Mouse (Mus musculus): Measurements from ENCODE around the gene Ntrk2.

Ntrk2 gene

DNA sequence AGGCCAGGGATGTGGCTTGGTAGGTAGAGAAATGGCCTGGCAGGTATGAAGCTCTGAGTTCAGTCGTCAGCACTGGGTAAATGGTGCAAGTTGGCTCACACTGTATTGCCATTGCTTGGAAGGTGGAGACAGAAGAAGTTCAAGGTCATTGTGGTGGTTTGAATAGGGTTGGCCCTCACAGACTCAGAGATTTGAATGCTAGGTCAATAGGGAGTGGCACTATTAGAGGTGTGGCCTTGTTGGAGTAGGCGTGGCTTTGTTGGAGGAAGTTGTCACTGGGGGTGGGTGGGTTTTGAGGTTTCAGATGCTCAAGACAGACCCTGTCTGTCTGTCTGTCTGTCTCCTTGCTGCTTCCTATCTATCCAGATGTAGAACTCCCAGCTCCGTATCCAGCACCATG is 159.5 kb downstream of the Ntrk2 start:
- in situ Hi-C loops (cut with MseI, MboI) = no loop called here

DNA sequence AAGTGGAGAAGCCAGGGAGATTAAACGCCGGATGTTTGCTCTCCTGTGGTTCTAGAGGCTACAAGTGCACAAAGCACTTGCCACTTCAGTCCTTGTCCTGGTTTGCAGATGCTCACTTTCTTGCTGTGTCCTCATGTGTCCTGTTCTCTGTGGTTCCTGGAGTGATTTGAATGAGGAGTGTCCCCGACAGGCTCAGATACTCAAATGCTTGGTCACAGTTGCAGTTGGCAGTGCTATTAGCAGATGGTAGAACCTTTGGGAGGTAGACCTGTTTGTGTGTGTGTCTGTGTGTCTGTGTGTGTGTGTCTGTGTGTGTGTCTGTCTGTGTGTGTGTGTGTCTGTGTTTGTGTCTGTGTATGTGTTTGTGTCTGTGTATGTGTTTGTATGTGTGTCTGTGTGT is 160.1 kb downstream of the Ntrk2 start:
- in situ Hi-C loops (cut with MseI, MboI) = no loop called here

DNA sequence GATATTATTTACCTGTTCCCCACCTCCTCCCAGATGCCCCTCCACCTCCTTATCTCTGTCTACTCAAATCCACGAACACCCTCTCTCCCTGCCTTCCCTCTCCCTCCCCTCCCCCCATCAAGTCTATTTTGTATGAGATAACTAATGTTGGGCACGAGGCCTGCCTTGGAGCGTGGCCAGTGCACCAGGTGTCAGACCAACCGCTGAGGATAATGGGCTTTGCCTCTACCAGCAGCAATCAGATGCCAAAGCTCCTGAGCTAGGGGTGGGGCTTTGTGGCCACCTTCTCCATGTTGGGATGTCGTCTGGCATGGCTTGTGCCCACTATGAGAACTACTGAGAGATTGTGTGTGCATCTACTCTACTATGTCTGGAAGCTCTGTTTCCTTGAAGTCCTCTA is 161.8 kb downstream of the Ntrk2 start:
- in situ Hi-C loops (cut with MseI, MboI) = no loop called here

- in situ Hi-C loops (cut with MseI, MboI) = no loop called here
Measured at GRCm38 (mm10) chr13:58971449-58971903, 165.1 kb downstream of the Ntrk2 start.

DNA sequence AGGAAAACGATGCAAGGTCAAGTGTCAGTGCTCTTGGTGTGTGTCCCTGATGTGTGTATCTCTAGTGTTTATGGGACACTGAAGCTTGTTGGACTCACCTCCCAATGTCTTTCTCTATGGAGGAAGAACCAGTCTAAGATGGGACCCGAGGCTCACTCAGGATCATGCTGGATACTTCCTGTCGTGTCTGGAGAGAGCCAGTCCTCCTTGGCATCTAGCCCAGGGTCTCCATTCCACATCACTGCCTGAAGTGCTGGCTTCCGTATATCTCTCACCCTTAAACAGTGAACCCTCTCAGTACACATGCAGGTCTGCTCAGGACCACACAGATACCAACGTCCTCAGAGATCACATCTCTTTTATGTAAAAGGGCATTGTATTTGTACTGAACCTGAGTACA is 166.1 kb downstream of the Ntrk2 start:
- in situ Hi-C loops (cut with MseI, MboI) = no loop called here

- in situ Hi-C loops (cut with MseI, MboI) = no loop called here
Measured at GRCm38 (mm10) chr13:58996447-58996846, 190.1 kb downstream of the Ntrk2 start.

DNA sequence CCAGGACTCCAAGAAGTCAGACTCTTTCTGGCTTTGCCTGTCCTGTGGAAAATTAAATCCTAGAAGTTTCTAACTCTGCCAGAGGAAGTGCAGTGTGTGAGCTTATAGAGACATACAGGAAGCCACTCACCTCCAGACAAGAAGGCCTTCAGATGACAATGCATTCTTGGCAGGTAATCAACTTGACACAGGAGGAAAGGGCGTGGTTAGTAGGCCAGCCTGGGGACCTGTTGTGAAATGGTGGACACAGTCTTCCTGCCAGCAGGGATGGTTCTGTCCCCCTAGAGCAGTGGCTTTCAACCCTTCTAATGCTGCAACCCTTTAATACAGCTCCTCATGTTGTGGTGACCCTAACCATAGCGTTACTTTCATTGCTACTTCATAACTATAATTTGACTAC is 191.4 kb downstream of the Ntrk2 start:
- in situ Hi-C loops (cut with MseI, MboI) = no loop called here

GRCm38 (mm10) chr13:58999373-59000053 is 193.1 kb downstream of the Ntrk2 start:
- in situ Hi-C loops (cut with MseI, MboI) = no loop called here

DNA sequence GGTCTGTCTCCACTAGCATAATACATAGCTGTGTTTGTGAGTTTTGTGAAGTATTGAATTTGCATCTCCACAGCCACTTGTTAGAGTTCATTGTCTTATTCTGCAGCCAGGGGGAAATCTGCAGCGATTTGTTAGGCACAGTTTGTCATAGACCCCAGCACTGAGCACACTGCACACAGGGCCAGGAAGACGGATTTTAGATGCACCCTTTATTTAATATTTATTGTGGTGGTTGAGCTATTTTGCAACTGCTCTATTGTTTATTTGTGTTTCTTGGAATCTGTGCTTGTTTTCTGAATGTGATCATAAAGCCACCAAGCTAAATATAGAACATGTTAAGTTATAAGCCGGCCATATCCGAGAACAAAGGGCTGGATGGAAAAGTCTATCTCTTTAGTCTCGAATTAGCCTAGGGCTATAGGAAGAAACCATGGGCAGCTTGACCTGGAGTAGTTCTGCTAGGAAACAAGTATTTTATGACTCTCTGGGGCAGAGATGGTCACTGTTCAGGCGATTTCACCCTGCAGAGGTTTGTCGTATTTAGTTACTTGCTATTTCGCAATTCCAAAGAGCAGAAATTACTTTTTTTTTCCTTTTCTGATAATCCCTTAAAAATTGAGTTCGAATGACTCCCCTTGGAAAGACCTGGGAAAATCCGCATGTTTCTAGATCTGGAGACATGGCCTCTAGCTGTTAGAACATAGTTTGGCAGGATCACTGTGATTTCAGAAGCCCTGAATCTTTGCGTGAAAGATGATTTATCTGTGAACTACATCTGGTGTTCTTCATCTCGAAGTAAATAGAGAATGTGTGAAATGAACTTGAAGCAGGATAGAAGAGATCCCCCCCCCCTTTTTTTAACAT is 196.8 kb downstream of the Ntrk2 start:
- in situ Hi-C loops (cut with MseI, MboI) = no loop called here

DNA sequence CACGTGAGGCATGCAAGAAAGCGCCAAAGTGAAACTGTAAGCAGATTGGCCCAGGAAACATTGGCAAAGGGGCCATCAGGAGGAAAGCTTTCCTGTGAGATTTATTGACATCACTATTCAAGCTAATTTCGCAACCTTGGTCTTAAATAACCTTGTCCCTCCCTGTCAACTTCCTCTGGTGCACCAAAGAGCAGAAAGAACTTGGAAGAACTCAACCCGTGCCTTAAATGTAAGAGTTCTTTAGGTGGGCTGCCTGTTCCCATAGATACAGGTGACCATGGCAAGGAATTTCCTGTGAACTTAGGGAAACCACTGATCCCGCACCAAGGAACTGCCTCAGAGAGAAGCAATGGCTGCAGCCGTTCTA is 197.4 kb downstream of the Ntrk2 start:
- in situ Hi-C loops (cut with MseI, MboI) = no loop called here

- in situ Hi-C loops (cut with MseI, MboI) = no loop called here
Measured at GRCm38 (mm10) chr13:59004579-59004978, 198.2 kb downstream of the Ntrk2 start.

DNA sequence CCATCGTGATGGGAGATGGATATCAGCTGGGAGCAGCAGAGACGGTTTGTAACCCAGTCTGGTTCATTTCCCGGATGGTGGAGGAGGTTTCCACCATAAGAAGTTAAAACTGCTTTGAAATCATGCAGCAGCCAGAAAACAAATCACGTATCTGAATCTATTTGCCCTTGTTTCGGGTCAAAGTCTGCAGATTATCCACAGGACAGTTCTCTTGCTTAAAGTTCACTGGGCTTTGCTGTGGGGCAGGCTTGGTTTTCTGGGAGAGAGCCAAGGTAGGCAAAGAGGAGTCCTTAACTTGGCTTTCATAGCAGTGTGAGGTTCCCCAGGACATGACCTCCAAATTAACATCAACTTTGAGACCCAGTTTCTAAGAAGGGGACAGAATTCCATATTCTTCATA is 203.5 kb downstream of the Ntrk2 start:
- in situ Hi-C loops (cut with MseI, MboI) = no loop called here

GRCm38 (mm10) chr13:59010893-59011529 is 204.6 kb downstream of the Ntrk2 start:
- in situ Hi-C loops (cut with MseI, MboI) = no loop called here

DNA sequence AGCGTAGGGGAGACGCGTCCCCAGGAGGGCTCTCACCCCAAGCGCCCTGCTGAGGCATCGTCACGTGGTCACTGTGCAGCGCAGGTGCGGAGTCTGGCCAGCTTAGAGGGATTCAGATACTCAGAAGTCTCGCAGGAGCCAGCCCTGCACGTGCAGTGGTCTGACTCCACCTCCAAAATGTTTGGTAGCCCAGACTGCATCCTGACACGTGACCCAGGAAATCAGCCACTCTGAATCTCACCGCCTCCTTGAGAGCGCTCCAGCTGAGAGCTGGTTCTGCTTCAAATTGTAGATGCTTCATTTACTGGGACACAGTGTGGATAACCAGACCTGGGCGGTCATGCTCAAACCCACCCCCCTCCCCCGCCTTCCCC is 205.1 kb downstream of the Ntrk2 start:
- in situ Hi-C loops (cut with MseI, MboI) = no loop called here

DNA sequence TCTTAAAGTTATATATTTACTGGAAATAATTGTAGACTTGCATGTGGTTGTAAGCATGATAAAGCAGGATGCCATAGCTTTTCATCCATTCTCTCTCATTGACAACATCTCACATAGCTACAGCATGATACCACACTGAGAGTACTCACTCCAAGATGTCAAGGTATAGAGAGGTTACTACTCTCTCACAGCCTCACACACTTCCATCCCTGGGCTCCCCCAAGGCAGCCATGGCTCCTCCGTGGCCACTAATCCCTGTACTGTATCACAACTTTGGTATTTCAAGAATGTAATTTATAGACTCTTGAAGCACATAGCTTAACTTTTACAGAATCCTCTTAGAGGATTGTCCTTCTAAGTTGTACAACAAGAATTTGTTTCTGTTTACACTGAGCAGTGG is 209.0 kb downstream of the Ntrk2 start:
- in situ Hi-C loops (cut with MseI, MboI) = no loop called here

- in situ Hi-C loops (cut with MseI, MboI) = no loop called here
Measured at GRCm38 (mm10) chr13:59017121-59017520, 210.8 kb downstream of the Ntrk2 start.

DNA sequence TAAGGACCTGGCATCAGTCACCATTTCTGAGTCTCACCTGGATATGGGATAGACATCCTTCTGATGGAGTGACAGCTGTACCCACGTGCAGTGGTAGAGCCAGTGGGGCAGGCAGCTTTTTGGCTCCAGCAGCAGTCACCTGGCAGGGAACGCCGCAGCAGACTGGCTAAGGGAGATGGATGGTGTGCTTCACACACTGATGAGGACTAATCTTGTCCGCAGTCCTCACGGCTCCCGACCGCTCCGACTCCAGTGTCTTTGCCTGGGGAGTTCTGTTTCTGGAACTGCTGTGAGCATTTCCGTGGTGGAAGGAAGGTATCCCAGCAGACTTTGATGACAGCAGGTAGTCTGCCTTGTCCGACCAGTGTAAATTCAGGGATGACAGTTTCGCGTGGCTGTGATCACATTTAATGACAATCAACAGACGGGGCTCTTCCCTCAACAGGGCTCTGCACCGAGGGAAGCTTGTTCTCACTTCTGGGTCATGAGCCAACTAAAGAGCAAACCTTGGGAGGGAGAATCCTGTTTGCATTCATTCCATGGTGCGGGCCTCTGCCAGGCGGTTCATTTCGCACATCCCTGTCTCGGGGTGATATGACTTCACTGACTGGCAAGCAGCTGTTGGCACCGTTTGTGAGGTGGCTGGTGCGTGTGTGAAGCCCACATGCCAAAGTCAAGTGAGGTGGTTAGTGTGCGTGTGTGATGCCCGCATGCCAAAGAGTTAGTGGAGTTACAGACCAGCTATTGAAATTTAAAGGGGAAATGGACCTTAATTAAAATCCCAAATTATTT is 216.1 kb downstream of the Ntrk2 start:
- in situ Hi-C loops (cut with MseI, MboI) = no loop called here

GRCm38 (mm10) chr13:59025653-59026052 is 219.3 kb downstream of the Ntrk2 start:
- in situ Hi-C loops (cut with MseI, MboI) = no loop called here

GRCm38 (mm10) chr13:59027436-59027835 is 221.1 kb downstream of the Ntrk2 start:
- in situ Hi-C loops (cut with MseI, MboI) = no loop called here

DNA sequence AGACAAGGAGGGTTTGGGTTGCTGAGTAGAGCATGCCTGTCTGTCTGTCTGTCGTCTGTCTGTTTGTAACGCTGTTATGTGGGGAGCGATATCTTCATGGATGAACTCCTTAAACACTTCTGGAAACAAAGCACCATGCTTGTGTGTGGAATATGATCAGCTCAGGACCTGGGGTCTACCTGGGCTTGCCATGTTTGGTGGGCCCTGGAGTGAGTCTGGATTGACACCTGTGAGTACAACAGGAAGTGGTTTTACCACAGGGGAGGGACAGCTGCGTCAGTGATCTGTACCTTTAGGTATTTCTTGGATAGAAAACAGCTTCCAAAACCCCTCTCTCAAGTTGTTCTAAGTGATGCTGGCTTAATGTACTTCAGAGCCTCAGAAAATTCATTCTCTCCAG is 222.2 kb downstream of the Ntrk2 start:
- in situ Hi-C loops (cut with MseI, MboI) = no loop called here

GRCm38 (mm10) chr13:59030574-59030973 is 224.2 kb downstream of the Ntrk2 start:
- in situ Hi-C loops (cut with MseI, MboI) = no loop called here
